Mouse (Mus musculus) ES-Bruce4 (cell line): ENCODE data around the gene Echdc1.

ENCODE experiments used
- CTCF ChIP-seq: IDR thresholded peaks from one replicate; pipeline ENCODE4 v1.8.1; 2011; ENCODE audit warnings: low read depth, low read length
- EP300 ChIP-seq: IDR thresholded peaks from 2 replicates; pipeline ENCODE4 v1.6.1; 2011; ENCODE audit warnings: low read depth, low read length; ENCODE audit not compliant: insufficient read depth

GRCm38 (mm10) chr10:29381558-29381957 lies 68.6 kb downstream of the Echdc1 start:
- no peak for TF ChIP-seq CTCF
- TF ChIP-seq EP300, result no peak
